Mouse (Mus musculus) embryonic fibroblast, embryonic 13.5 days (primary cell): ENCODE measurements around the gene Zfp260. TPM values are rescaled to one million over a fixed set of nuclear protein-coding genes. Genes with fewer than 3 reads are reported as not detected.
A peak's percentile ranks its signal among the peaks of the same experiment; 100 is the strongest.

ENCODE experiments used
- H3K27ac ChIP-seq: 2 replicates; pipeline ENCODE4 v1.5.1; 2012; ENCODE audit warnings: low read length, control low read depth, inconsistent platforms; ENCODE audit not compliant: insufficient read depth
- H3K4me1 ChIP-seq: 2 replicates; pipeline ENCODE4 v1.6.1; 2011; ENCODE audit warnings: low read length; ENCODE audit not compliant: control insufficient read depth, insufficient read depth
- H3K4me3 ChIP-seq: 2 replicates; pipeline ENCODE4 v1.5.1; 2011; ENCODE audit warnings: mild to moderate bottlenecking, control low read depth, low read length; ENCODE audit not compliant: insufficient read depth
- CTCF ChIP-seq: IDR thresholded peaks from 2 replicates; pipeline ENCODE4 v1.5.1; 2011; ENCODE audit warnings: mild to moderate bottlenecking, control low read depth, low read length, moderate library complexity, borderline replicate concordance; ENCODE audit not compliant: insufficient read depth
- POLR2A ChIP-seq: IDR thresholded peaks from 2 replicates; pipeline ENCODE4 v1.6.1; 2011; ENCODE audit warnings: low read depth, mild to moderate bottlenecking, control low read depth, low read length, moderate library complexity
- polyA plus RNA-seq: library from polyadenylated mRNA; stranded (reverse); fragments of >200 nt; gene quantifications from 2 replicates; pipeline ENCODE4 v1.2.4, GENCODE M21; 2011; ENCODE audit warnings: low read depth; ENCODE audit not compliant: missing spikeins, insufficient read length

Gene Zfp260
- 95.0 and 119 TPM in 2 replicates for polyA plus RNA-seq

GRCm38 (mm10) chr7:30094646-30095429 lies at the start of gene Zfp260:
Gene Zfp260, plus strand, starts transcription at chr7:30094777.
- peak within 1 kb of the TSS; percentile 88 for H3K4me3 ChIP-seq
- peak within 1 kb of the TSS; percentile 98 for H3K27ac ChIP-seq
- H3K4me1 ChIP-seq: no peaks in the 10 kb centered on the region
- no peak for TF ChIP-seq CTCF
- TF ChIP-seq POLR2A: peak; percentile 87

DNA sequence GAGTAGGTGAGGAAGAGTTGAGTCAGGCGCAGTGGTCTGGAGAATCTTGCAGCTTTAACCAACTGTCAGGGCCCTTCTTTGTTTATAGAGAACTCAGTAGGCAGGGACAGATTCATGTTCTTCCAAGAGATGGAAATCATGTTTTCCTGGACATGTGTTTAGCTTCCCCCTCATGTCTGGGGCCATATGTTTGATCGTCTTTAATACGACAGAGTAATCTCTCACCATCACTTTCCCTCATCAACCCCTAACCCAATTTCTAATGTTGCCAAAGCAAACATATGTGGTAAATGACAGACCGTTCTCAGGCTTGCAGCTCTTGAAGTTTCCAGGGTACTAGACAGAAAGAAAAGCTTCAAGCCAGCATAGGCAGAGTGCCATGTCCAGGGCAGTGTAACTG lies 46.5 kb upstream of the Zfp260 start:
- no peak for TF ChIP-seq CTCF
- Histone ChIP-seq H3K4me3 (no peak overlapping the region), H3K27ac (no peak overlapping the region), H3K4me1 (no peaks in the 10 kb centered on the region)

DNA sequence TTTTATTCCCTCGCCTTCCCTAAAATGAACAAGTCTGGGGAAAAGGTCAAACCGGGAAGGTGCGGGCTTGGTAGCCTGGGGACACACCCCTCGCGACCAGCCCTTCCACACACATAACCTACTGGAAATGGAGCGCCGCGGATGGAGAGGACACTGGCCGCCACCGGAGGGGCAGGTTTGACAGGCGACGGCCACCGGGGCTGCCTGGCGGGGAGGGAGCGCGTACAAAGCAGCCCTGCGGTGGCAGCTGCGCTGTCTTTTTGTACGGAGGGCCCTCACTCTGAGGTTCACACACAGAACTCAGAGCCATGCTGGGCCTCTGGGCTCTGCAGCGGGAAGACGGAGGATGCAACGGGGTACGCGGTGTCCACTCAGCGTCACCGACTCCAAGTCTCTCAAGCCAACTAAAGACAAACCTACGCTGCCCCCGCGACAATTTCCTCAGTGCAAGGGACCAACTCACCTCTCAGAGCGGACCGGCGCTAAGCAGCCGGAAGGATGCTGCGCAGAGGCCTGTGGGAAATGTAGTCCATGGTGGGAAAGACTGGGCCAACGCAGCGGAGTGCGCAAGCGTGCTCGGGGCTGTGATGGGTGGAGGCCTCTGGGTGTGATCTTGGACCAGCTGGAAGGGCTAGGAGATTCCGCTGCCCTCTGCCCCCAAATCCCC lies 43.6 kb upstream of the Zfp260 start, which contains the start of gene Zfp14:
Gene Zfp14 (minus strand): TSS at position 499 of the 667 bp plus-strand sequence.
- Histone ChIP-seq H3K4me1 (no peaks in the 10 kb centered on the region), H3K27ac (no peak within 1 kb of the TSS), H3K4me3 (peak within 1 kb of the TSS; percentile 66)
- TF ChIP-seq POLR2A (peak; percentile 63), CTCF (no peak)

- Histone ChIP-seq H3K4me3 (no peak overlapping the region), H3K27ac (no peak overlapping the region), H3K4me1 (no peaks in the 10 kb centered on the region)
- no peak for TF ChIP-seq POLR2A
- no peak for TF ChIP-seq CTCF
Measured at GRCm38 (mm10) chr7:30053591-30053990, 41.0 kb upstream of the Zfp260 start.

GRCm38 (mm10) chr7:30060341-30060740 lies 34.2 kb upstream of the Zfp260 start:
- TF ChIP-seq POLR2A (no peak), CTCF (no peak)
- H3K27ac ChIP-seq: no peak overlapping the region
- H3K4me1 ChIP-seq: no peaks in the 10 kb centered on the region
- no peak overlapping the region for H3K4me3 ChIP-seq

GRCm38 (mm10) chr7:30062478-30062877 lies 32.1 kb upstream of the Zfp260 start:
- H3K4me3 ChIP-seq: no peak overlapping the region
- H3K4me1 ChIP-seq: no peaks in the 10 kb centered on the region
- TF ChIP-seq POLR2A: no peak

GRCm38 (mm10) chr7:30064622-30065021 lies 30.0 kb upstream of the Zfp260 start:
- TF ChIP-seq CTCF: peak; percentile 24; the same call in 1 of the 2 replicates
- no peak for TF ChIP-seq POLR2A
- Histone ChIP-seq H3K4me3 (no peak overlapping the region), H3K4me1 (no peaks in the 10 kb centered on the region), H3K27ac (no peak overlapping the region)

More at GRCm38 (mm10) chr7:30062478-30062877, 32.1 kb upstream of the Zfp260 start:
- no peak overlapping the region for H3K27ac ChIP-seq

DNA sequence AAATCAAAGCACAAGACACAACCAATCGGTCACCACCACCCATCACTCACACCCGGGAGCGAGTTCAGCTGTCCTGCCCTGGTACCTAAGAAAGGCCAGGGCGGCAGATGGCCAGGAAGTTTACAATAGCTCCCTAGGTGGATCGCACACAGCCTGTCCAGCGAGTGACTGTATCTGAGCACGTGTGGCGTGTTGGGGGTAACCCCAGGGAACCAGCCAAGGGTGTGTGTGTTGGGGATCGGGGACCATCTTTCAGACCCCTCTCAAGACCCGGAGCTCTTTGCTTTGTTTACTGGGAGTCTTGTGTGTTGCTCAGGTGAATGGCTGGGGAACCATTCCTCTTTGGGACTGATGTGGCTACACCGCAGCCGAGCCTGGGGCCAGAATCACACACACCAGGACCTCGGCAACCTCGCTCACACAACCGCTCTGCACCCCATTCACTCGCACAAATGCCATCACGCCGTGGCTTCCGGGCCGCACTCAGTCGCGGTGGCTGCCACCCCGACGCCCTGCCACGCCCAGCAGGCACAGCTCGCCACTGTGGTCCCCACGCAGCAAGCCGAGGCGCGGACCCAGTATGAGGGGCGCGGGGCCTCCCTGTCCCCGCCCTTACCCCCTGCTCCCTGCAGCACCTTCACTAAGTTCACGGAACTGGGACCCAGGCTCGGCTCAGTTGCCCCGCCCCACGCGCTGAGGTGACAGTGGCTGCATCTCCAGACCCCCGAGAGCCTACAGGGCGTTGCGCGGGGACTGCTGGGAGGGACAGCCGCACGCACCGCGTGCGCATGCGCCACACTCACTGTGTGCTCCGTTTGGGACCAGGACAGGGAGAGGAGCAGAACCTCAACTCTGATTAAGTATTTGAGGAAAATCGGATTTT lies 22.2 kb upstream of the Zfp260 start, which contains the start of gene Zfp82:
Gene Zfp82 (minus strand): TSS at position 755 of the 883 bp plus-strand sequence.
- no peak within 1 kb of the TSS for H3K27ac ChIP-seq
- H3K4me1 ChIP-seq: no peaks in the 10 kb centered on the region
- H3K4me3 ChIP-seq: peak within 1 kb of the TSS; percentile 56
- no peak for TF ChIP-seq CTCF
- TF ChIP-seq POLR2A: peak; percentile 79

- Histone ChIP-seq H3K4me3 (no peak overlapping the region), H3K27ac (no peak overlapping the region), H3K4me1 (0 out of 2 replicates have a peak, but pooled peaks cover 2% of the 10 kb centered on the region)
- TF ChIP-seq CTCF: no peak
- TF ChIP-seq POLR2A: no peak
Measured at GRCm38 (mm10) chr7:30086524-30086923, 8.1 kb upstream of the Zfp260 start.

DNA sequence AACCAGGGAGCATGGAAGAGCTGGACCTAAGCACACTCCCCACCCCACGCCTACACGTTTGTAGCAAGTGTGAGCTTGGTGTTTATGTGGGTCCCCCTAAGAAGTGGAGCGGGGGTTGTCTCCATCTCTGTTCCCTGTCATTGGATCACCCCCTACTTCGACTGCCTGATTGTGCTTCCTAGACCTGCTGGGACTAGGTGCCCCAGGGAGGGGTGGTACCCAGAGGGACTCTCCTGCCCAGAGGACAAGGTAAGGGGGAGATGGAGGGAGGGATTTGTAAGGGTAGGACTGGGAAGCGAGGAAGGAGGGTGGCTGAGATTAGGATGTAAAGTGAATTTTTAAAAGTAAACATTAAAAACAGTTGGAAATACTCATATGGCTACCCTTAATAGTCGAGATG lies 5.2 kb upstream of the Zfp260 start:
- Histone ChIP-seq H3K4me1 (0 out of 2 replicates have a peak, but pooled peaks cover 2% of the 10 kb centered on the region), H3K27ac (no peak overlapping the region), H3K4me3 (peak overlapping the region; percentile 71)
- TF ChIP-seq CTCF (no peak), POLR2A (no peak)
